Mouse (Mus musculus) layer of hippocampus, adult 9-10 months (tissue): ENCODE data around the gene Smyd1.

Experiments
- DNase-seq: peaks from one replicate; pipeline ENCODE4 v3.0.0; 2022; ENCODE audit warnings: low spot score

The Smyd1 gene

GRCm38 (mm10) chr6:71259166-71259565 is 62.9 kb downstream of the Smyd1 start:
- DNase-seq = no peak

GRCm38 (mm10) chr6:71258562-71258961 is 63.5 kb downstream of the Smyd1 start:
- DNase-seq = no peak

GRCm38 (mm10) chr6:71257375-71257774 is 64.7 kb downstream of the Smyd1 start:
- no peak for DNase-seq

GRCm38 (mm10) chr6:71256166-71256565 is 65.9 kb downstream of the Smyd1 start:
- no peak for DNase-seq

GRCm38 (mm10) chr6:71254456-71254855 is 67.6 kb downstream of the Smyd1 start:
- no peak for DNase-seq

- no peak for DNase-seq
These were observed 71.1 kb downstream of the Smyd1 start for GRCm38 (mm10) chr6:71250951-71251350.

GRCm38 (mm10) chr6:71249615-71250014 is 72.4 kb downstream of the Smyd1 start:
- DNase-seq = no peak

- no peak for DNase-seq
These were observed 73.6 kb downstream of the Smyd1 start for GRCm38 (mm10) chr6:71248420-71248819.

GRCm38 (mm10) chr6:71243258-71243657 is 78.8 kb downstream of the Smyd1 start:
- DNase-seq = no peak

GRCm38 (mm10) chr6:71242811-71243210 is 79.2 kb downstream of the Smyd1 start:
- no peak for DNase-seq

GRCm38 (mm10) chr6:71240831-71241230 is 81.2 kb downstream of the Smyd1 start:
- DNase-seq = no peak

- DNase-seq = no peak
These were observed 82.8 kb downstream of the Smyd1 start for GRCm38 (mm10) chr6:71239069-71239750.

GRCm38 (mm10) chr6:71237031-71237431 is 85.0 kb downstream of the Smyd1 start:
- DNase-seq = no peak

- no peak for DNase-seq
These were observed 85.5 kb downstream of the Smyd1 start for GRCm38 (mm10) chr6:71236506-71236905.

GRCm38 (mm10) chr6:71235944-71236343 is 86.1 kb downstream of the Smyd1 start:
- no peak for DNase-seq

- DNase-seq = no peak
These were observed 86.9 kb downstream of the Smyd1 start for GRCm38 (mm10) chr6:71235121-71235520.

- DNase-seq = no peak
These were observed 94.8 kb downstream of the Smyd1 start for GRCm38 (mm10) chr6:71227157-71227770.

- DNase-seq = no peak
These were observed 95.5 kb downstream of the Smyd1 start for GRCm38 (mm10) chr6:71226544-71226943.

GRCm38 (mm10) chr6:71224184-71224943 is 97.7 kb downstream of the Smyd1 start:
- DNase-seq = no peak

- no peak for DNase-seq
These were observed 100.5 kb downstream of the Smyd1 start for GRCm38 (mm10) chr6:71221501-71221900.

GRCm38 (mm10) chr6:71212471-71212870 is 109.6 kb downstream of the Smyd1 start:
- no peak for DNase-seq

GRCm38 (mm10) chr6:71211917-71212316 is 110.1 kb downstream of the Smyd1 start:
- no peak for DNase-seq

GRCm38 (mm10) chr6:71208691-71209090 is 113.3 kb downstream of the Smyd1 start:
- DNase-seq = no peak
